Mouse (Mus musculus) stomach, adult 2 months (tissue): ENCODE results near the gene Bora. TPM values are rescaled to one million over a fixed set of nuclear protein-coding genes. Genes with fewer than 3 reads are reported as not detected.

Experiments
- polyA plus RNA-seq: library from polyadenylated mRNA; depleted of rRNA; stranded (reverse); fragments of >200 nt; gene quantifications from 2 replicates; pipeline ENCODE4 v1.2.3, GENCODE M21; 2012; rRNA removed

Bora gene
- 0.55 and 0.85 TPM in 2 replicates for polyA plus RNA-seq

DNA sequence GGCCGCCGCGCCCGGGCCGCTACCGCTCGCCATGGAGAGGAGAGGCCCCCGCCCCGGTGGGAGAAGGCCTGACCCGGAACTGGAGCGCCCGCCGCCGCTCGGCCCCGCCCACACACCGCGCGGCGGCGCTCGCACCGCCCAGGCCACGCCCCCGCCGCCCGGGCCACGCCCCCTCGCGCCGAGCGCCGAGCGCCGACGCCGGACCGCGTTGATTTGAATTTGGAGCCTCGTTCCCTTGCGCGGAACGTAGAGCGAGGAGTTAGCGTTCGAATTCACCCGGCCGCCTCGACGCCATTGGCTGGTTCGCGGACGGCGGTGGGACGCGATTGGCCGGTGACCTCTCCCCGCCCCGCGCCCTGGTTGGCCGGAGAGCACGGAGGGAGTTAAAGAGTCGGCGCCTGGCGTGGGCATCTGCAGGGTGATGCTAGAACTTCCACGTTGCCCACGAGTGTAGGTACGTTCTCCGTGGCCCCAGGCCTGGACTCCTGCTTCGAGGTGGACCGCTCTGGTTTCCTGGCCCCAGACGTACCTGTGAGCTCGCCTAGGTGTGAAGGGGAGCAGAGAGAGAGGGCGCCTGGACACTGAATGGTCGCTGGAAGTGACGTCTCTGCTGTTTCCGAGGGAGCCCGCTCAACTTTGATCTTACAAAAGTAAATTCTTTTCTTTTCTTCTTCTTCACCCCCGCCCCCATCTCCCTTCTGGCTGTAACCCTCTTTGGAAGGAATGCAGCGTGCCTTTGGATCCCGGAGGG, at the start of gene Bora, which contains the start of gene Mzt1:
Gene Bora (plus strand): TSS at position 192 of the 751 bp plus-strand sequence.
Gene Mzt1 (minus strand): TSS at position 104 of the 751 bp plus-strand sequence.

DNA sequence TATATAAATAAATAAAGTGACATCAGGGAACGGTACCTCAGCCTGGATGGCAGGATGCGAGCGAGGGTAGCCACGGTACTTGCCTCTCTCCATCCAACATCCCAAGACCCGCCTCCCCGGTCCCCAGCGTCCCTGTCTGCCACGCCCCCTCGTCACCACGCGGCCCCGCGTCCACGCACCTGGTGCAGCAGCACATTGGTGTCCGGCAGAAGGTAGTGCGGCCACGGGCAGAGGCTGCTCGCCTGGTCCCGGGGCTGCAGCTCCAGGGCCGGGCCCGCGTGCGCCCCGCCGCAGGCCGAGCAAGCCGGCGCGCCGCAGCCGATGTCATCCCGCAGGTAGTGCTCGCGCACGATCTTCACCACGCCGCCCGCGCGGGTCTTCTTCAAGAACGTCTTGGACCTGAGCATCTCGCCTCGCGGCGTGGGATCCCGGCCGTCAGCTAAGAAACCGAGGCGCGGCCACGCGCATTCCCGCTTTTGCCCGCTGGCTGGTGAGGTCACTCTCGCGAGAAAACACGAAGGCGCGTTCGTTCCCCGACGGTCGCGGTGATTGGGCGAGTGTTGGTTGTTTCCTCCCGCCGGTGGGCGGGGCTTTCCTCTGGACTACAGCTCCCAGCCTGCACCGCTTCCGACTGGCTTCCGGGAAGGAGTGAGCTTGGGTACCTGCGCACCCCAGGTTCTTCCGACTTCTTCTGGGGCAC, 53.4 kb downstream of the Bora start, which contains the start of the genes Pibf1 and Dis3:
Gene Pibf1 (plus strand): TSS at position 158 of the 700 bp plus-strand sequence.
Gene Dis3 (minus strand): TSS at position 504 of the 700 bp plus-strand sequence.

Other genes with a start within 250 kb of the Bora start
- gene Rpl36a-ps1, start 51.9 kb upstream of the Bora start, polyA plus RNA-seq = not detected in 2 replicates
- 1.7 and 2.2 TPM in 2 replicates for gene Mzt1, start 88 bp upstream of the Bora start, polyA plus RNA-seq
- gene Pibf1, start 53.2 kb downstream of the Bora start, polyA plus RNA-seq = 0.39 and 0.71 TPM in 2 replicates
- 1.2 and 1.5 TPM in 2 replicates for gene Dis3, start 53.5 kb downstream of the Bora start, polyA plus RNA-seq